Mouse (Mus musculus): ENCODE results near the gene Zfp248. TPM values are rescaled to one million over a fixed set of nuclear protein-coding genes. Genes with fewer than 3 reads are reported as not detected.

Gene Zfp248
- polyA plus RNA-seq, 1 experiment from 2014 or later, result 12.2 TPM

GRCm38 (mm10) chr6:118419050-118419920, 36.0 kb downstream of the Zfp248 start, which contains the start of gene Bms1:
Gene Bms1 (minus strand): TSS chr6:118419474.
- Histone ChIP-seq H3K4me3 (replicated peaks) (peak within 1 kb of the TSS; percentile 76), H3K9ac (replicated peaks) (peak within 1 kb of the TSS; percentile 75), H3K27ac (peak within 1 kb of the TSS; percentile 72), H3K4me1 (replicated peaks) (peaks cover 7% of the 10 kb centered on the region), H3K36me3 (peaks cover 31% of the 10 kb centered on the region), H3K27me3 (no peaks in the 10 kb centered on the region), H3K4me2 (peak within 1 kb of the TSS; percentile 67), H3K9me3 (no peaks in the 10 kb centered on the region)
- WGBS, result under 1% methylated on average over 67 of the region's 67 CpGs
- peak; percentile 98 for ATAC-seq (ENCODE audit: insufficient number of reproducible peaks, insufficient read depth, low FRiP score, low TSS enrichment, low read depth)

- no peak overlapping the region for H3K9ac ChIP-seq (replicated peaks)
- ATAC-seq (ENCODE audit: insufficient number of reproducible peaks, insufficient read depth, low FRiP score, low TSS enrichment, low read depth), result no peak
- WGBS, result 85% methylated on average over 1 of the region's 1 CpGs
- no peaks in the 10 kb centered on the region for H3K9me3 ChIP-seq
- H3K27ac ChIP-seq, result no peak overlapping the region
- H3K36me3 ChIP-seq, result peaks cover 90% of the 10 kb centered on the region
- no peak overlapping the region for H3K4me3 ChIP-seq (replicated peaks)
- H3K4me2 ChIP-seq, result no peak overlapping the region
- H3K4me1 ChIP-seq (replicated peaks), result no peaks in the 10 kb centered on the region
- H3K27me3 ChIP-seq, result no peaks in the 10 kb centered on the region
Observed at GRCm38 (mm10) chr6:118410428-118410827, 44.9 kb downstream of the Zfp248 start.

GRCm38 (mm10) chr6:118408510-118408909, 46.8 kb downstream of the Zfp248 start:
- no peaks in the 10 kb centered on the region for H3K4me1 ChIP-seq (replicated peaks)
- H3K27ac ChIP-seq, result no peak overlapping the region
- H3K27me3 ChIP-seq, result no peaks in the 10 kb centered on the region
- H3K9me3 ChIP-seq, result no peaks in the 10 kb centered on the region
- peaks cover 91% of the 10 kb centered on the region for H3K36me3 ChIP-seq
- ATAC-seq (ENCODE audit: insufficient number of reproducible peaks, insufficient read depth, low FRiP score, low TSS enrichment, low read depth), result no peak
- WGBS, result 91% methylated on average over 5 of the region's 5 CpGs
- H3K9ac ChIP-seq (replicated peaks), result no peak overlapping the region
- no peak overlapping the region for H3K4me2 ChIP-seq
- H3K4me3 ChIP-seq (replicated peaks), result no peak overlapping the region

GRCm38 (mm10) chr6:118406421-118406820, 48.9 kb downstream of the Zfp248 start:
- Histone ChIP-seq H3K4me3 (replicated peaks) (no peak overlapping the region), H3K9ac (replicated peaks) (no peak overlapping the region), H3K9me3 (no peaks in the 10 kb centered on the region), H3K27me3 (no peaks in the 10 kb centered on the region), H3K4me2 (no peak overlapping the region), H3K27ac (no peak overlapping the region), H3K4me1 (replicated peaks) (no peaks in the 10 kb centered on the region), H3K36me3 (peaks cover 90% of the 10 kb centered on the region)
- 92% methylated on average over 4 of the region's 4 CpGs for WGBS
- ATAC-seq (ENCODE audit: insufficient number of reproducible peaks, insufficient read depth, low FRiP score, low TSS enrichment, low read depth), result no peak

GRCm38 (mm10) chr6:118390746-118391145, 64.6 kb downstream of the Zfp248 start:
- Histone ChIP-seq H3K27ac (no peak overlapping the region), H3K9ac (replicated peaks) (no peak overlapping the region), H3K4me3 (replicated peaks) (no peak overlapping the region), H3K27me3 (no peaks in the 10 kb centered on the region), H3K9me3 (no peaks in the 10 kb centered on the region), H3K36me3 (peaks cover 84% of the 10 kb centered on the region), H3K4me2 (no peak overlapping the region), H3K4me1 (replicated peaks) (no peaks in the 10 kb centered on the region)
- ATAC-seq (ENCODE audit: insufficient number of reproducible peaks, insufficient read depth, low FRiP score, low TSS enrichment, low read depth), result no peak

GRCm38 (mm10) chr6:118385962-118386361, 69.4 kb downstream of the Zfp248 start:
- Histone ChIP-seq H3K27me3 (no peaks in the 10 kb centered on the region), H3K4me3 (replicated peaks) (no peak overlapping the region), H3K27ac (no peak overlapping the region), H3K4me2 (no peak overlapping the region), H3K4me1 (replicated peaks) (no peaks in the 10 kb centered on the region), H3K36me3 (peaks cover 76% of the 10 kb centered on the region), H3K9me3 (no peaks in the 10 kb centered on the region), H3K9ac (replicated peaks) (no peak overlapping the region)
- ATAC-seq (ENCODE audit: insufficient number of reproducible peaks, insufficient read depth, low FRiP score, low TSS enrichment, low read depth), result no peak
- WGBS, result 93% methylated on average over 3 of the region's 3 CpGs

GRCm38 (mm10) chr6:118381234-118381633, 74.1 kb downstream of the Zfp248 start:
- H3K27ac ChIP-seq, result no peak overlapping the region
- no peak overlapping the region for H3K4me3 ChIP-seq (replicated peaks)
- no peak overlapping the region for H3K9ac ChIP-seq (replicated peaks)
- ATAC-seq (ENCODE audit: insufficient number of reproducible peaks, insufficient read depth, low FRiP score, low TSS enrichment, low read depth), result no peak
- no peak overlapping the region for H3K4me2 ChIP-seq
- no peaks in the 10 kb centered on the region for H3K9me3 ChIP-seq
- peaks cover 43% of the 10 kb centered on the region for H3K36me3 ChIP-seq
- 88% methylated on average over 4 of the region's 4 CpGs for WGBS
- peaks cover 7% of the 10 kb centered on the region for H3K4me1 ChIP-seq (replicated peaks)
- H3K27me3 ChIP-seq, result 0 out of 2 replicates have a peak, but pooled peaks cover 4% of the 10 kb centered on the region

- no peak for ATAC-seq (ENCODE audit: insufficient number of reproducible peaks, insufficient read depth, low FRiP score, low TSS enrichment, low read depth)
- Histone ChIP-seq H3K9me3 (no peaks in the 10 kb centered on the region), H3K27me3 (0 out of 2 replicates have a peak, but pooled peaks cover 4% of the 10 kb centered on the region), H3K4me3 (replicated peaks) (no peak overlapping the region), H3K4me2 (no peak overlapping the region), H3K36me3 (peaks cover 39% of the 10 kb centered on the region), H3K27ac (no peak overlapping the region), H3K9ac (replicated peaks) (no peak overlapping the region), H3K4me1 (replicated peaks) (peaks cover 13% of the 10 kb centered on the region)
- WGBS, result 55% methylated on average over 3 of the region's 3 CpGs
Observed at GRCm38 (mm10) chr6:118380630-118381029, 74.7 kb downstream of the Zfp248 start.

- Histone ChIP-seq H3K4me1 (replicated peaks) (peaks cover 16% of the 10 kb centered on the region), H3K27ac (no peak overlapping the region), H3K9ac (replicated peaks) (no peak overlapping the region), H3K4me2 (peak overlapping the region; percentile 35), H3K9me3 (no peaks in the 10 kb centered on the region), H3K36me3 (peaks cover 31% of the 10 kb centered on the region), H3K4me3 (replicated peaks) (no peak overlapping the region), H3K27me3 (peaks cover 13% of the 10 kb centered on the region)
- WGBS, result 32% methylated on average over 20 of the region's 20 CpGs
- peak; percentile 74 for ATAC-seq (ENCODE audit: insufficient number of reproducible peaks, insufficient read depth, low FRiP score, low TSS enrichment, low read depth)
Observed at GRCm38 (mm10) chr6:118379451-118380167, 75.7 kb downstream of the Zfp248 start.

- Histone ChIP-seq H3K27ac (no peak overlapping the region), H3K36me3 (peaks cover 11% of the 10 kb centered on the region), H3K4me3 (replicated peaks) (no peak overlapping the region), H3K27me3 (peaks cover 27% of the 10 kb centered on the region), H3K4me1 (replicated peaks) (peaks cover 16% of the 10 kb centered on the region), H3K9me3 (no peaks in the 10 kb centered on the region), H3K9ac (replicated peaks) (no peak overlapping the region), H3K4me2 (no peak overlapping the region)
- no peak for ATAC-seq (ENCODE audit: insufficient number of reproducible peaks, insufficient read depth, low FRiP score, low TSS enrichment, low read depth)
- WGBS, result 69% methylated on average over 8 of the region's 10 CpGs
Observed at GRCm38 (mm10) chr6:118377611-118378010, 77.7 kb downstream of the Zfp248 start.

Measured in limb, embryonic 12.5 days (tissue).